Mouse (Mus musculus): Measurements from ENCODE around the gene Crtac1.
A peak's percentile ranks its signal among the peaks of the same experiment; 100 is the strongest.

Gene Crtac1

DNA sequence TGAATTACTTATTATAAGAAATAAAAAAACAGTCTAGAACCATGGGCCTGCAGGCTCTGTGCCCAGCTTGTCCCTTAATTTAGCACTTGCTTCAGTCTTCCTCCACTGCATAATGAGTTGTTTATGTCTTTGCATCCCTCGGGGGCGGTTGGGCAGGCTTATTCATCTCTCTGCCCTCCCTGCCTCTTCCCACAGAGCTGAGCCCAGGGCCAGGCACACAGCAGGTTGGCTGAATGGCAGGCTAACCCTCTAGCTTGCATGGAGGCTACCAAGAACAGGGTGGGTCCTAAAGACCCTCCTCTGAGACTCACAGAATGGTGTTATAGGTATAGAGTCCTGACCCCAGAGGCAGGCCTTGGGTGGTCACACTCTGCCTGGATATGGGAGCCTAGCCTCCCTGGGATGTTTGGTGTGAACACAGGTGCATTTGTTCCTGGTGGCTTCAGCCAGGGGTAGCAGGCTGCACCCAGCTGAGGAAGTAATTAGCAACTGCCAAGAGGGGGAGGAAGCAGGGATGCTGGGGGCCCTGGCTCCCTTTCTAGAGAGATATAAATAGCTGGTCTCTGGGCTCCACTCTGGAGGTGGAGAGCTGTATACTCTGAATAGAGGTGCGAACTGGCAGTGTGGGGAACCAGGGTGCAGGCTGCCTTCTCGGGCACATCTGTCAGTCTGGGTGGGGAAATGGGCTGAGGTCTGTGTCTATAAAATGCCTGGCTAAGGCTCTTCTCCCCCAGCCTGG lies 193.8 kb downstream of the Crtac1 start:
- peak; percentile 67 for DNase-seq (ENCODE audit: low read depth)

All from NIH3T3 (cell line).